Mouse (Mus musculus) stomach, embryonic 16.5 days (tissue): ENCODE results near the gene Snx21. TPM values are rescaled to one million over a fixed set of nuclear protein-coding genes. Genes with fewer than 3 reads are reported as not detected.
A peak's percentile ranks its signal among the peaks of the same experiment; 100 is the strongest.

Experiments
- ATAC-seq: fragments of 200-750 bp; cut with Nextera tagmentation; 2 replicates; pipeline ENCODE4 v1.8.0; 2017; ENCODE audit warnings: moderate number of reproducible peaks, moderate TSS enrichment; ENCODE audit not compliant: insufficient read depth, low FRiP score
- H3K27ac ChIP-seq: fragments of 300-500 bp; sonication (generic); 2 replicates; pipeline ENCODE4 v1.5.1; 2014; ENCODE audit warnings: low read length
- H3K27me3 ChIP-seq: fragments of 300-500 bp; sonication (generic); 2 replicates; pipeline ENCODE4 v1.6.1; 2014; ENCODE audit warnings: low read length, control low read depth, mixed read lengths; ENCODE audit not compliant: control insufficient read depth, insufficient read depth
- H3K36me3 ChIP-seq: fragments of 300-500 bp; sonication (generic); 2 replicates; pipeline ENCODE4 v1.6.1; 2014; ENCODE audit warnings: low read length; ENCODE audit not compliant: control insufficient read depth, insufficient read depth
- H3K4me1 ChIP-seq: fragments of 300-500 bp; sonication (generic); 2 replicates; pipeline ENCODE4 v1.6.1; 2014; ENCODE audit warnings: low read length, control low read depth, mixed read lengths; ENCODE audit not compliant: control insufficient read depth, insufficient read depth
- H3K4me2 ChIP-seq: fragments of 300-500 bp; sonication (generic); 2 replicates; pipeline ENCODE4 v1.6.1; 2014; ENCODE audit warnings: low read depth, low read length, mixed read lengths
- H3K4me3 ChIP-seq: fragments of 300-500 bp; sonication (generic); replicated peaks from 2 replicates; pipeline ENCODE4 v1.5.1; 2014; ENCODE audit warnings: mild to moderate bottlenecking, low read length
- H3K9ac ChIP-seq: fragments of 300-500 bp; sonication (generic); 2 replicates; pipeline ENCODE4 v1.6.1; 2014; ENCODE audit warnings: low read length
- H3K9me3 ChIP-seq: fragments of 300-500 bp; sonication (generic); replicated peaks from 2 replicates; pipeline ENCODE4 v1.6.1; 2016; ENCODE audit warnings: low read length, control low read depth; ENCODE audit not compliant: control insufficient read depth
- WGBS: fragments of 180-500 bp; shearing (Covaris S2); extraction: QIAGEN DNeasy Blood & Tissue Kit; methylation state at CpG from one replicate; pipeline ENCODE4 v1.1.7; 2014; 5-methylcytosine and 5-hydroxymethylcytosine counted together
- polyA plus RNA-seq: library from polyadenylated mRNA; unstranded; fragments of >200 nt; fragmentation: Nextera tagmentation; extraction: Ambion mirVana; gene quantifications from 2 replicates; pipeline ENCODE4 v1.2.1, GENCODE M21; 2015

The Snx21 gene
- polyA plus RNA-seq, 1 experiment from 2014 or later: 26.3 TPM

- Histone ChIP-seq H3K4me1 (0 out of 2 replicates have a peak, but pooled peaks cover 8% of the 10 kb centered on the region), H3K27ac (no peak overlapping the region), H3K9me3 (no peaks in the 10 kb centered on the region), H3K27me3 (no peaks in the 10 kb centered on the region), H3K4me3 (no peak overlapping the region), H3K9ac (no peak overlapping the region), H3K4me2 (no peak overlapping the region), H3K36me3 (0 out of 2 replicates have a peak, but pooled peaks cover 5% of the 10 kb centered on the region)
- WGBS: 95% methylated on average over 17 of the region's 17 CpGs
- ATAC-seq: no peak
Measured at GRCm38 (mm10) chr2:164825521-164825920, 39.9 kb downstream of the Snx21 start.

GRCm38 (mm10) chr2:164827146-164827850 lies 41.7 kb downstream of the Snx21 start:
- Histone ChIP-seq H3K9me3 (no peaks in the 10 kb centered on the region), H3K4me1 (0 out of 2 replicates have a peak, but pooled peaks cover 6% of the 10 kb centered on the region), H3K4me3 (no peak overlapping the region), H3K9ac (no peak overlapping the region), H3K27me3 (no peaks in the 10 kb centered on the region), H3K36me3 (0 out of 2 replicates have a peak, but pooled peaks cover 5% of the 10 kb centered on the region), H3K4me2 (no peak overlapping the region), H3K27ac (no peak overlapping the region)
- ATAC-seq: no peak
- 82% methylated on average over 16 of the region's 16 CpGs for WGBS

GRCm38 (mm10) chr2:164828437-164828836 lies 42.8 kb downstream of the Snx21 start, which contains the start of gene Spata25:
Gene Spata25, minus strand, starts transcription at chr2:164828537.
- H3K4me3 ChIP-seq: no peak within 1 kb of the TSS
- ATAC-seq: no peak
- 84% methylated on average over 6 of the region's 6 CpGs for WGBS

GRCm38 (mm10) chr2:164829090-164829489 lies 43.5 kb downstream of the Snx21 start:
- Histone ChIP-seq H3K4me3 (no peak overlapping the region), H3K36me3 (0 out of 2 replicates have a peak, but pooled peaks cover 5% of the 10 kb centered on the region), H3K4me2 (no peak overlapping the region), H3K9me3 (no peaks in the 10 kb centered on the region), H3K27me3 (no peaks in the 10 kb centered on the region), H3K27ac (no peak overlapping the region), H3K9ac (no peak overlapping the region), H3K4me1 (peaks cover under 1% of the 10 kb centered on the region; the same call in 1 of the 2 replicates)
- 93% methylated on average over 1 of the region's 1 CpGs for WGBS
- ATAC-seq: no peak

More at GRCm38 (mm10) chr2:164828437-164828836, 42.8 kb downstream of the Snx21 start, which contains the start of gene Spata25:
- no peaks in the 10 kb centered on the region for H3K27me3 ChIP-seq
- H3K4me2 ChIP-seq: no peak within 1 kb of the TSS
- H3K9ac ChIP-seq: no peak within 1 kb of the TSS
- H3K4me1 ChIP-seq: 0 out of 2 replicates have a peak, but pooled peaks cover 5% of the 10 kb centered on the region
- no peaks in the 10 kb centered on the region for H3K9me3 ChIP-seq
- H3K36me3 ChIP-seq: 0 out of 2 replicates have a peak, but pooled peaks cover 5% of the 10 kb centered on the region
- H3K27ac ChIP-seq: no peak within 1 kb of the TSS

- Histone ChIP-seq H3K4me1 (peaks cover 8% of the 10 kb centered on the region; the same call in 1 of the 2 replicates), H3K27me3 (no peaks in the 10 kb centered on the region), H3K4me3 (no peak overlapping the region), H3K36me3 (no peaks in the 10 kb centered on the region), H3K9ac (no peak overlapping the region), H3K4me2 (no peak overlapping the region), H3K27ac (no peak overlapping the region), H3K9me3 (no peaks in the 10 kb centered on the region)
- WGBS: 88% methylated on average over 10 of the region's 10 CpGs
- ATAC-seq: no peak
Measured at GRCm38 (mm10) chr2:164831029-164831428, 45.4 kb downstream of the Snx21 start.

- Histone ChIP-seq H3K36me3 (no peaks in the 10 kb centered on the region), H3K4me1 (peaks cover 8% of the 10 kb centered on the region; the same call in 1 of the 2 replicates), H3K4me2 (peak overlapping the region; percentile 75), H3K27me3 (no peaks in the 10 kb centered on the region), H3K27ac (peak overlapping the region; percentile 91), H3K4me3 (peak overlapping the region; percentile 67), H3K9me3 (no peaks in the 10 kb centered on the region), H3K9ac (peak overlapping the region; percentile 87)
- WGBS: 54% methylated on average over 16 of the region's 16 CpGs
- no peak for ATAC-seq
Measured at GRCm38 (mm10) chr2:164832032-164832747, 46.6 kb downstream of the Snx21 start.

GRCm38 (mm10) chr2:164832748-164833301 lies 47.2 kb downstream of the Snx21 start, which contains the start of gene Ctsa:
Gene Ctsa, plus strand, starts transcription at chr2:164832873.
- peak; percentile 75 for ATAC-seq
- Histone ChIP-seq H3K9me3 (no peaks in the 10 kb centered on the region), H3K27me3 (no peaks in the 10 kb centered on the region), H3K36me3 (no peaks in the 10 kb centered on the region), H3K27ac (peak within 1 kb of the TSS; percentile 91), H3K4me1 (peaks cover 8% of the 10 kb centered on the region; the same call in 1 of the 2 replicates), H3K9ac (peak within 1 kb of the TSS; percentile 87), H3K4me3 (peak within 1 kb of the TSS; percentile 67), H3K4me2 (peak within 1 kb of the TSS; percentile 75)
- WGBS: 1% methylated on average over 35 of the region's 35 CpGs

- H3K9ac ChIP-seq: peak within 1 kb of the TSS; percentile 87
- peak within 1 kb of the TSS; percentile 67 for H3K4me3 ChIP-seq
- H3K36me3 ChIP-seq: 0 out of 2 replicates have a peak, but pooled peaks cover 1% of the 10 kb centered on the region
- no peaks in the 10 kb centered on the region for H3K9me3 ChIP-seq
- peak within 1 kb of the TSS; percentile 91 for H3K27ac ChIP-seq
- ATAC-seq: peak; percentile 65
- under 1% methylated on average over 31 of the region's 31 CpGs for WGBS
- peak within 1 kb of the TSS; percentile 75 for H3K4me2 ChIP-seq
- peaks cover 8% of the 10 kb centered on the region; the same call in 1 of the 2 replicates for H3K4me1 ChIP-seq
- no peaks in the 10 kb centered on the region for H3K27me3 ChIP-seq
Measured at GRCm38 (mm10) chr2:164833314-164833959, 47.8 kb downstream of the Snx21 start, which contains the start of gene Neurl2. Gene Neurl2, minus strand, starts transcription at chr2:164833456.
